Mouse (Mus musculus): ENCODE data around the gene Eif4a1.

DNA sequence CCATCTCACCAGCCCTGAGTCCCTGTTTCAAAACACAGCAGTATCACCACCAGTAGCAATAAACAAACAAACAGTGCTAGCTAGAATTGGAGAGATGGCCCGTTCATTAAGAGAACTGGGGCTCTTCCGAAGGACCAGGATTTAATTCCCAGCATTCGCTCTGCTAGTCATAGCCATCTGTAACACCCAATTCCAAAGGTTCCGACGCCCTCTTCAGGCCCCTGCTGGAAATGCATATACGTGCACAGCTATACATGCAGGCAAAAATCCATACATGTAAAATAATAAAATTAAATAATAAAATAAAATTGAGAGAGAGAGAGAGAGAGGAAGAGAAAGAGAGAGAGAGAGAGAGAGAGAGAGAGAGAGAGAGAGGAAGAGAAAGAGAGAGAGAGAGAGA, 47.2 kb upstream of the Eif4a1 start:
- TF ChIP-seq CTCF (IDR thresholded peaks at IDR 0.05; ENCODE audit: borderline replicate concordance, insufficient read depth, low read depth, low read length) (no peak), POLR2A (IDR thresholded peaks at IDR 0.05; ENCODE audit: borderline replicate concordance, insufficient read depth, low read length) (no peak)
